Mouse (Mus musculus) embryonic facial prominence, embryonic 10.5 days (tissue): ENCODE measurements around the gene Kirrel3. TPM values are rescaled to one million over a fixed set of nuclear protein-coding genes. Genes with fewer than 3 reads are reported as not detected.

Experiments used
- DNase-seq: peaks from one replicate; pipeline ENCODE4 v3.0.0-alpha.2; 2017; ENCODE audit warnings: low spot score
- H3K27ac ChIP-seq: fragments of 300-500 bp; sonication (generic); replicated peaks from 2 replicates; pipeline ENCODE4 v1.5.1; 2016; ENCODE audit warnings: mild to moderate bottlenecking
- H3K27me3 ChIP-seq: fragments of 300-500 bp; sonication (generic); replicated peaks from 2 replicates; pipeline ENCODE4 v1.6.1; 2016; ENCODE audit warnings: low read depth, mild to moderate bottlenecking; ENCODE audit not compliant: poor library complexity, severe bottlenecking
- H3K36me3 ChIP-seq: fragments of 300-500 bp; sonication (generic); replicated peaks from 2 replicates; pipeline ENCODE4 v1.6.1; 2016; ENCODE audit warnings: mild to moderate bottlenecking, moderate library complexity
- H3K4me1 ChIP-seq: fragments of 300-500 bp; sonication (generic); 2 replicates; pipeline ENCODE4 v1.6.1; 2016
- H3K4me3 ChIP-seq: fragments of 300-500 bp; sonication (generic); 2 replicates; pipeline ENCODE4 v1.5.1; 2016; ENCODE audit warnings: mild to moderate bottlenecking, moderate library complexity
- H3K9me3 ChIP-seq: fragments of 300-500 bp; sonication (generic); 2 replicates; pipeline ENCODE4 v1.6.1; 2016; ENCODE audit warnings: mild to moderate bottlenecking
- whole genome bisulfite sequencing: fragments of 180-500 bp; shearing (Covaris S2); methylation state at CpG from one replicate; pipeline ENCODE4 v1.1.7; 2016; 5-methylcytosine and 5-hydroxymethylcytosine counted together
- polyA plus RNA-seq: library from polyadenylated mRNA; unstranded; fragments of >200 nt; fragmentation: Nextera tagmentation; extraction: Ambion mirVana; gene quantifications from 2 replicates; pipeline ENCODE4 v1.2.1, GENCODE M21; 2016

The Kirrel3 gene
- polyA plus RNA-seq, 1 experiment from 2014 or later, result 2.3 TPM

- Histone ChIP-seq H3K4me3 (no peak overlapping the region), H3K27me3 (no peaks in the 10 kb centered on the region), H3K36me3 (no peaks in the 10 kb centered on the region), H3K4me1 (no peaks in the 10 kb centered on the region), H3K9me3 (no peaks in the 10 kb centered on the region), H3K27ac (no peak overlapping the region)
- 58% methylated on average over 3 of the region's 3 CpGs for WGBS
- DNase-seq, result no peak
Measured at GRCm38 (mm10) chr9:34908040-34908439, 422.3 kb downstream of the Kirrel3 start.

- WGBS, result 80% methylated on average over 7 of the region's 7 CpGs
Measured at GRCm38 (mm10) chr9:34911838-34912237, 426.1 kb downstream of the Kirrel3 start.

GRCm38 (mm10) chr9:34912273-34912972 is 426.7 kb downstream of the Kirrel3 start:
- Histone ChIP-seq H3K9me3 (no peaks in the 10 kb centered on the region), H3K36me3 (no peaks in the 10 kb centered on the region), H3K27ac (no peak overlapping the region), H3K4me1 (no peaks in the 10 kb centered on the region), H3K27me3 (no peaks in the 10 kb centered on the region), H3K4me3 (no peak overlapping the region)
- no peak for DNase-seq
- WGBS, result 85% methylated on average over 2 of the region's 2 CpGs

More at GRCm38 (mm10) chr9:34911838-34912237, 426.1 kb downstream of the Kirrel3 start:
- Histone ChIP-seq H3K27me3 (no peaks in the 10 kb centered on the region), H3K9me3 (no peaks in the 10 kb centered on the region), H3K4me3 (no peak overlapping the region), H3K27ac (no peak overlapping the region), H3K4me1 (no peaks in the 10 kb centered on the region), H3K36me3 (no peaks in the 10 kb centered on the region)
- no peak for DNase-seq

GRCm38 (mm10) chr9:34912996-34913395 is 427.3 kb downstream of the Kirrel3 start:
- DNase-seq, result peak; percentile 82
- H3K27me3 ChIP-seq, result no peaks in the 10 kb centered on the region
- H3K36me3 ChIP-seq, result no peaks in the 10 kb centered on the region
- H3K27ac ChIP-seq, result no peak overlapping the region
- 5% methylated on average over 5 of the region's 5 CpGs for WGBS
- H3K4me3 ChIP-seq, result no peak overlapping the region
- H3K9me3 ChIP-seq, result no peaks in the 10 kb centered on the region
- H3K4me1 ChIP-seq, result no peaks in the 10 kb centered on the region

GRCm38 (mm10) chr9:34918976-34919375 is 433.3 kb downstream of the Kirrel3 start:
- H3K36me3 ChIP-seq, result no peaks in the 10 kb centered on the region
- no peak for DNase-seq
- no peak overlapping the region for H3K4me3 ChIP-seq
- H3K27me3 ChIP-seq, result no peaks in the 10 kb centered on the region
- H3K4me1 ChIP-seq, result no peaks in the 10 kb centered on the region
- H3K27ac ChIP-seq, result no peak overlapping the region
- no peaks in the 10 kb centered on the region for H3K9me3 ChIP-seq
- 91% methylated on average over 5 of the region's 5 CpGs for WGBS

- WGBS, result 82% methylated on average over 3 of the region's 3 CpGs
- DNase-seq, result no peak
Measured at GRCm38 (mm10) chr9:34920116-34920515, 434.4 kb downstream of the Kirrel3 start.

GRCm38 (mm10) chr9:34921941-34922340 is 436.2 kb downstream of the Kirrel3 start:
- no peaks in the 10 kb centered on the region for H3K4me1 ChIP-seq
- H3K36me3 ChIP-seq, result no peaks in the 10 kb centered on the region
- H3K27ac ChIP-seq, result no peak overlapping the region
- 84% methylated on average over 1 of the region's 1 CpGs for WGBS
- H3K4me3 ChIP-seq, result no peak overlapping the region
- no peaks in the 10 kb centered on the region for H3K9me3 ChIP-seq
- no peaks in the 10 kb centered on the region for H3K27me3 ChIP-seq
- no peak for DNase-seq

More at GRCm38 (mm10) chr9:34920116-34920515, 434.4 kb downstream of the Kirrel3 start:
- H3K27ac ChIP-seq, result no peak overlapping the region
- no peaks in the 10 kb centered on the region for H3K9me3 ChIP-seq
- H3K36me3 ChIP-seq, result no peaks in the 10 kb centered on the region
- no peaks in the 10 kb centered on the region for H3K27me3 ChIP-seq
- no peak overlapping the region for H3K4me3 ChIP-seq
- H3K4me1 ChIP-seq, result no peaks in the 10 kb centered on the region

- H3K36me3 ChIP-seq, result no peaks in the 10 kb centered on the region
- no peak overlapping the region for H3K27ac ChIP-seq
- no peaks in the 10 kb centered on the region for H3K9me3 ChIP-seq
- H3K4me3 ChIP-seq, result no peak overlapping the region
- no peak for DNase-seq
- no peaks in the 10 kb centered on the region for H3K27me3 ChIP-seq
- H3K4me1 ChIP-seq, result no peaks in the 10 kb centered on the region
- 85% methylated on average over 6 of the region's 6 CpGs for WGBS
Measured at GRCm38 (mm10) chr9:34922716-34923115, 437.0 kb downstream of the Kirrel3 start.

GRCm38 (mm10) chr9:34923134-34923931 is 437.6 kb downstream of the Kirrel3 start:
- WGBS, result 86% methylated on average over 14 of the region's 14 CpGs

GRCm38 (mm10) chr9:34925616-34926015 is 439.9 kb downstream of the Kirrel3 start:
- 85% methylated on average over 5 of the region's 5 CpGs for WGBS
- no peaks in the 10 kb centered on the region for H3K36me3 ChIP-seq
- no peaks in the 10 kb centered on the region for H3K9me3 ChIP-seq
- no peaks in the 10 kb centered on the region for H3K4me1 ChIP-seq
- no peak for DNase-seq
- no peak overlapping the region for H3K4me3 ChIP-seq
- H3K27ac ChIP-seq, result no peak overlapping the region
- no peaks in the 10 kb centered on the region for H3K27me3 ChIP-seq

More at GRCm38 (mm10) chr9:34923134-34923931, 437.6 kb downstream of the Kirrel3 start:
- H3K4me1 ChIP-seq, result no peaks in the 10 kb centered on the region
- no peak overlapping the region for H3K4me3 ChIP-seq
- no peaks in the 10 kb centered on the region for H3K27me3 ChIP-seq
- H3K27ac ChIP-seq, result no peak overlapping the region
- H3K36me3 ChIP-seq, result no peaks in the 10 kb centered on the region
- no peaks in the 10 kb centered on the region for H3K9me3 ChIP-seq
- DNase-seq, result no peak

- no peak overlapping the region for H3K4me3 ChIP-seq
- H3K4me1 ChIP-seq, result no peaks in the 10 kb centered on the region
- H3K27ac ChIP-seq, result no peak overlapping the region
- WGBS, result 71% methylated on average over 1 of the region's 1 CpGs
- DNase-seq, result no peak
- H3K9me3 ChIP-seq, result no peaks in the 10 kb centered on the region
- no peaks in the 10 kb centered on the region for H3K27me3 ChIP-seq
- no peaks in the 10 kb centered on the region for H3K36me3 ChIP-seq
Measured at GRCm38 (mm10) chr9:34930371-34930770, 444.7 kb downstream of the Kirrel3 start.

GRCm38 (mm10) chr9:34938140-34938539 is 452.4 kb downstream of the Kirrel3 start:
- Histone ChIP-seq H3K36me3 (no peaks in the 10 kb centered on the region), H3K27me3 (0 out of 2 replicates have a peak, but pooled peaks cover 4% of the 10 kb centered on the region), H3K4me3 (no peak overlapping the region), H3K9me3 (no peaks in the 10 kb centered on the region), H3K27ac (no peak overlapping the region), H3K4me1 (no peaks in the 10 kb centered on the region; the same call in 1 of the 2 replicates)
- 90% methylated on average over 5 of the region's 5 CpGs for WGBS
- DNase-seq, result no peak

GRCm38 (mm10) chr9:34939621-34940020 is 453.9 kb downstream of the Kirrel3 start:
- no peaks in the 10 kb centered on the region for H3K9me3 ChIP-seq
- DNase-seq, result no peak
- H3K27ac ChIP-seq, result no peak overlapping the region
- 0 out of 2 replicates have a peak, but pooled peaks cover 4% of the 10 kb centered on the region for H3K27me3 ChIP-seq
- H3K36me3 ChIP-seq, result no peaks in the 10 kb centered on the region
- no peak overlapping the region for H3K4me3 ChIP-seq
- WGBS, result 85% methylated on average over 5 of the region's 5 CpGs
- no peaks in the 10 kb centered on the region; the same call in 1 of the 2 replicates for H3K4me1 ChIP-seq
